Mouse (Mus musculus) heart, embryonic 10.5 days (tissue): Measurements from ENCODE around the gene Zfp882. TPM values are rescaled to one million over a fixed set of nuclear protein-coding genes. Genes with fewer than 3 reads are reported as not detected.

Experiments
- DNase-seq: peaks from one replicate; pipeline ENCODE4 v3.0.0-alpha.2; 2017; ENCODE audit warnings: low spot score
- H3K27ac ChIP-seq: fragments of 300-500 bp; sonication (generic); 2 replicates; pipeline ENCODE4 v1.5.1; 2016; ENCODE audit warnings: mild to moderate bottlenecking
- H3K27me3 ChIP-seq: fragments of 300-500 bp; sonication (generic); 2 replicates; pipeline ENCODE4 v1.6.1; 2016; ENCODE audit warnings: mild to moderate bottlenecking; ENCODE audit not compliant: poor library complexity, insufficient read depth, severe bottlenecking
- H3K36me3 ChIP-seq: fragments of 300-500 bp; sonication (generic); 2 replicates; pipeline ENCODE4 v1.6.1; 2016; ENCODE audit warnings: mild to moderate bottlenecking, moderate library complexity
- H3K4me1 ChIP-seq: fragments of 300-500 bp; sonication (generic); 2 replicates; pipeline ENCODE4 v1.6.1; 2016; ENCODE audit warnings: mild to moderate bottlenecking
- H3K4me3 ChIP-seq: fragments of 300-500 bp; sonication (generic); 2 replicates; pipeline ENCODE4 v1.5.1; 2016; ENCODE audit warnings: mild to moderate bottlenecking, moderate library complexity
- H3K9me3 ChIP-seq: fragments of 300-500 bp; sonication (generic); 2 replicates; pipeline ENCODE4 v1.6.1; 2016; ENCODE audit warnings: mild to moderate bottlenecking, moderate library complexity
- WGBS: fragments of 180-500 bp; shearing (Covaris S2); methylation state at CpG from one replicate; pipeline ENCODE4 v1.1.7; 2016; 5-methylcytosine and 5-hydroxymethylcytosine counted together
- polyA plus RNA-seq: library from polyadenylated mRNA; unstranded; fragments of >200 nt; fragmentation: Nextera tagmentation; extraction: Ambion mirVana; gene quantifications from 2 replicates; pipeline ENCODE4 v1.2.1, GENCODE M21; 2016

Gene Zfp882
- polyA plus RNA-seq, 1 experiment from 2014 or later: 3.6 TPM

GRCm38 (mm10) chr8:71964051-71964450 is 55.6 kb downstream of the Zfp882 start:
- H3K4me3 ChIP-seq: no peak overlapping the region
- DNase-seq: peak; percentile 66
- no peaks in the 10 kb centered on the region for H3K9me3 ChIP-seq
- no peak overlapping the region for H3K27ac ChIP-seq
- H3K27me3 ChIP-seq: no peaks in the 10 kb centered on the region
- peaks cover 57% of the 10 kb centered on the region for H3K36me3 ChIP-seq
- WGBS: 89% methylated on average over 3 of the region's 3 CpGs
- no peaks in the 10 kb centered on the region for H3K4me1 ChIP-seq

- H3K4me1 ChIP-seq: no peaks in the 10 kb centered on the region
- H3K9me3 ChIP-seq: no peaks in the 10 kb centered on the region
- peaks cover 63% of the 10 kb centered on the region for H3K36me3 ChIP-seq
- DNase-seq: peak; percentile 43
- H3K27ac ChIP-seq: no peak overlapping the region
- 82% methylated on average over 2 of the region's 2 CpGs for WGBS
- no peak overlapping the region for H3K4me3 ChIP-seq
- H3K27me3 ChIP-seq: no peaks in the 10 kb centered on the region
These were observed 56.8 kb downstream of the Zfp882 start for GRCm38 (mm10) chr8:71965166-71965565.

Other genes with a start within 250 kb of the Zfp882 start
- 0.31 and 0.48 TPM in 2 replicates for gene Unc13a, start 236.9 kb upstream of the Zfp882 start, polyA plus RNA-seq
- 6.7 and 9.7 TPM in 2 replicates for gene Jak3, start 232.3 kb upstream of the Zfp882 start, polyA plus RNA-seq
- gene Insl3, start 219.4 kb upstream of the Zfp882 start, polyA plus RNA-seq: 0.99 and 1.5 TPM in 2 replicates
- gene B3gnt3, start 206.8 kb upstream of the Zfp882 start, polyA plus RNA-seq: 1.6 and 2.9 TPM in 2 replicates
- 2.0 and 3.1 TPM in 2 replicates for gene Fcho1, start 182.9 kb upstream of the Zfp882 start, polyA plus RNA-seq
- 5.1 and 5.2 TPM in 2 replicates for gene Zfp709, start 26.6 kb upstream of the Zfp882 start, polyA plus RNA-seq
- 29.4 and 31.3 TPM in 2 replicates for gene Zfp617, start within 50 bp of the Zfp882 start, polyA plus RNA-seq
- gene Zfp961, start 42.4 kb downstream of the Zfp882 start, polyA plus RNA-seq: 16.2 and 19.5 TPM in 2 replicates
- not detected in 2 replicates for gene Cyp4f18, start 101.0 kb downstream of the Zfp882 start, polyA plus RNA-seq
- not detected in 2 replicates for gene Olfr372, start 132.6 kb downstream of the Zfp882 start, polyA plus RNA-seq
- 0.06 TPM in 1 of 2 replicates, not detected in the other for gene Olfr373, start 174.6 kb downstream of the Zfp882 start, polyA plus RNA-seq
- gene Olfr374, start 198.4 kb downstream of the Zfp882 start, polyA plus RNA-seq: not detected in 2 replicates
- gene Tpm4, start 226.4 kb downstream of the Zfp882 start, polyA plus RNA-seq: 447 and 556 TPM in 2 replicates